Mouse (Mus musculus): ENCODE results near the gene Tecpr2. TPM values are rescaled to one million over a fixed set of nuclear protein-coding genes. Genes with fewer than 3 reads are reported as not detected.

Gene Tecpr2
- polyA plus RNA-seq, 1 experiment from 2014 or later, result 1.7 TPM

GRCm38 (mm10) chr12:110990500-110990899, 101.4 kb downstream of the Tecpr2 start:
- Histone ChIP-seq H3K4me3 (replicated peaks) (no peak overlapping the region), H3K9me3 (replicated peaks) (no peaks in the 10 kb centered on the region), H3K4me2 (no peak overlapping the region), H3K27ac (no peak overlapping the region), H3K9ac (no peak overlapping the region), H3K36me3 (no peaks in the 10 kb centered on the region), H3K4me1 (replicated peaks) (peaks cover 40% of the 10 kb centered on the region), H3K27me3 (no peaks in the 10 kb centered on the region; the same call in 1 of the 2 replicates)
- DNase-seq (no peak), ATAC-seq (ENCODE audit: low read depth) (no peak)
- WGBS (ENCODE audit: insufficient replicate concordance), result 89% methylated on average over 7 of the region's 7 CpGs

DNA sequence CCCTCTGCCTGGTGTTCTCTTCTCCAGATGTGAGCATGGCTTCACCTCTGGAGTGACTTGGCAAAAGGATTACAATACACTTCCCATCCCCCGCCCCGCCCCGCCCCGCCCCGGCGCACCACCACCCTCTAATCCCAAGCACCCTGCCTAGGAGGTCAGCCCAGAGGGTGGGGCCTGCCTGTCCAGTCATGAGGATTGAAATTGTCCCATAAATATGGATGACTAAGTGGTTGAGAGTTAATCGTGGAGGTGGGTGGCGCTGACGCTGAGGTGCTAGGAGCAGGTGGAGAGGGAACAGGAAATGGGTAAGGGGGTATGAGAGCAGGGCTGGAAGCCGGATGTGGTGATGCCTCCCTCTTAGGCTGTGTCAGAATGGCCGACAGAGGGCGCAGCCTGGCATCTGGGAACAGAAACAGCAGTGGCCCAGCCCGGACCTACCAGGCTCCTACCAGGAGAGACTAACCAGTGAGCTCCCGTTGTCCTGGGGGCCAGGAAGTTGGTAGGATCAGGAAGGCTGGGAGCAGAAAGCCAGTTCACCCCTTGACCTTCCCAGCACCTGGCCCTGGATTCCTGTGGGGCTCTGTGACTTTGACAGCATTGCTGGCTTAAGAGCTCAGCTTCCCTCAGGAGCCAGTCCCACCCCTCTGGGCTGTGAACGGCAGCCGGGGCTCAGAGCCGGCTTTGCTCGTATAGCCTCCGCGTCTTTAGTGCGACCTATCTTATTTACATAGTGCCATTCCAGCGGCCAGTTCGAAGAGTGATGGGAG, 102.5 kb downstream of the Tecpr2 start:
- H3K36me3 ChIP-seq, result no peaks in the 10 kb centered on the region
- peak overlapping the region; percentile 91 for H3K27ac ChIP-seq
- peak overlapping the region; percentile 95 for H3K4me2 ChIP-seq
- no peaks in the 10 kb centered on the region for H3K9me3 ChIP-seq (replicated peaks)
- ATAC-seq (ENCODE audit: low read depth) (peak; percentile 90), DNase-seq (peak; percentile 85)
- H3K4me3 ChIP-seq (replicated peaks), result peak overlapping the region; percentile 62
- H3K9ac ChIP-seq, result peak overlapping the region; percentile 74
- no peaks in the 10 kb centered on the region; the same call in 1 of the 2 replicates for H3K27me3 ChIP-seq
- 0% methylated on average over 23 of the region's 23 CpGs for WGBS (ENCODE audit: insufficient replicate concordance)
- peaks cover 40% of the 10 kb centered on the region for H3K4me1 ChIP-seq (replicated peaks)

DNA sequence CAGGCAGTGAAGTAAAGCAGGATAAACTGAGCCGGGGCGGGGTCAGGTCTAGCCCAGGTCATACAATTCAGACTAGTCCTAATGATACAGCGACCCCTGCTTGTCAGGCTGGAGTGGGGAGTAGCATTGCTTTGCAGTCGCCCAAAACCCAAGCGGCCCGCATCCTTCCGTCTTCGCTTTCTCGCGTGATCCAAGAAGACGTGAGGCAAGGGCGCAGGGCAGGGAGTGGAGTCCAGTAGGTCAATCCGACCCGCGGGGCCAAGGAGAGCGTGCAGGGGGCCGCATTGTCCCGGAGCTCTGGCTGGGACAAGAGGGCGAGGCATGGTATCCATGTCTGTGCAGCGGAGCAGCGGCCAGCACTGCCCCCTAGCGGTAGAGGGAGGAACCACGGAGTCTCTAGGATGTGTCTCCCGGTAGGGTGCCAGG, 103.1 kb downstream of the Tecpr2 start:
- WGBS (ENCODE audit: insufficient replicate concordance), result under 1% methylated on average over 24 of the region's 24 CpGs

GRCm38 (mm10) chr12:110992771-110993170, 103.7 kb downstream of the Tecpr2 start:
- Histone ChIP-seq H3K4me1 (replicated peaks) (peaks cover 40% of the 10 kb centered on the region), H3K27me3 (no peaks in the 10 kb centered on the region), H3K9ac (peak overlapping the region; percentile 74), H3K9me3 (replicated peaks) (peaks cover 3% of the 10 kb centered on the region), H3K4me2 (peak overlapping the region; percentile 95), H3K36me3 (no peaks in the 10 kb centered on the region), H3K4me3 (replicated peaks) (peak overlapping the region; percentile 62), H3K27ac (no peak overlapping the region)
- DNase-seq, result no peak
- ATAC-seq (ENCODE audit: low read depth), result no peak
- WGBS (ENCODE audit: insufficient replicate concordance), result 77% methylated on average over 12 of the region's 12 CpGs

More for the DNA sequence above, 103.1 kb downstream of the Tecpr2 start:
- H3K4me3 ChIP-seq (replicated peaks), result peak overlapping the region; percentile 62
- ATAC-seq (ENCODE audit: low read depth), result peak; percentile 95
- peak overlapping the region; percentile 74 for H3K9ac ChIP-seq
- H3K4me2 ChIP-seq, result peak overlapping the region; percentile 95
- peak; percentile 91 for DNase-seq
- no peaks in the 10 kb centered on the region for H3K36me3 ChIP-seq
- no peaks in the 10 kb centered on the region for H3K27me3 ChIP-seq
- H3K9me3 ChIP-seq (replicated peaks), result no peaks in the 10 kb centered on the region
- H3K27ac ChIP-seq, result peak overlapping the region; percentile 91
- H3K4me1 ChIP-seq (replicated peaks), result peaks cover 40% of the 10 kb centered on the region

DNA sequence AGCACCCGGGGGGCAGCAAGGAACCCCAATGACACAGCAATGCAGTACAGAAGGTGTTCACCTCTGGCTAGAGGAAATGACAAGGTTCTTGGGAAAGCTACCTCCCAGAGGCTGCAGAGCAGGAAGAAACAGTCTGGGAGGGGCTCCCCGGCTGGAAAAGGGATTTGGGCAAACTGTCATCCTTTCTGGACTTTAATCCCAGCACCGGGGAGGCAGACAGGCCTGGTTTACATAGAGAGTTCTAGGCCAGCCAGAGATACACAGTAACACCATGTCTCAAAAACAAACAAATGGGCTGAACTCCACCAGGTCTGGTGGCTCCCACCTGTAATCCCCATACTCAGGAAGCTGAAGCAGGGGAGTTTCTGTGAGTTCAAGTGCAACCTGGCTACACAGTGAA, 104.2 kb downstream of the Tecpr2 start:
- peaks cover 40% of the 10 kb centered on the region for H3K4me1 ChIP-seq (replicated peaks)
- DNase-seq (no peak), ATAC-seq (ENCODE audit: low read depth) (no peak)
- no peak overlapping the region for H3K4me3 ChIP-seq (replicated peaks)
- 69% methylated on average over 3 of the region's 3 CpGs for WGBS (ENCODE audit: insufficient replicate concordance)
- H3K9ac ChIP-seq, result no peak overlapping the region
- no peaks in the 10 kb centered on the region for H3K27me3 ChIP-seq
- H3K27ac ChIP-seq, result no peak overlapping the region
- H3K4me2 ChIP-seq, result no peak overlapping the region
- H3K36me3 ChIP-seq, result no peaks in the 10 kb centered on the region
- H3K9me3 ChIP-seq (replicated peaks), result peaks cover 7% of the 10 kb centered on the region

GRCm38 (mm10) chr12:110994666-110995065, 105.6 kb downstream of the Tecpr2 start:
- peaks cover 41% of the 10 kb centered on the region for H3K4me1 ChIP-seq (replicated peaks)
- no peak for DNase-seq
- H3K4me2 ChIP-seq, result no peak overlapping the region
- WGBS (ENCODE audit: insufficient replicate concordance), result 45% methylated on average over 12 of the region's 12 CpGs
- no peak for ATAC-seq (ENCODE audit: low read depth)
- H3K36me3 ChIP-seq, result no peaks in the 10 kb centered on the region
- H3K27ac ChIP-seq, result no peak overlapping the region
- no peak overlapping the region for H3K9ac ChIP-seq
- H3K4me3 ChIP-seq (replicated peaks), result no peak overlapping the region
- H3K9me3 ChIP-seq (replicated peaks), result peaks cover 14% of the 10 kb centered on the region
- no peaks in the 10 kb centered on the region for H3K27me3 ChIP-seq

DNA sequence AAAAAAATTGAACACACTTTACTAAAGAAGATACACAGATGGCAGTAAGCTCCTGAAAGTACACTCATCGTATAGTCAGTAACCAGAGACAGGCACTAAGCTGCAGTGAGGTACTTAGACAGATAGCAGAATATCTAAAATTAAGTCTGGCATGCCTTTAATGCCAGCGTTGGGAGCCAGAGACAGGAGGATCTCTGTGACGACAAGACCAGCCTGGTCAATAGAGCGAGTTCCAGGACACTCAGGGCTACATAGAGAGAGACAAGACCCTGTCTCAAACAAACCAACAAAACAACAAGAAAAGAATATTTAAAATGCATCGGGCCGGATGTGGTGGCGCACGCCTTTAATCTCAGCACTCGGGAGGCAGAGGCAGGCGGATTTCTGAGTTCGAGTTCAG, 109.0 kb downstream of the Tecpr2 start:
- Histone ChIP-seq H3K4me3 (replicated peaks) (no peak overlapping the region), H3K4me1 (replicated peaks) (peaks cover 22% of the 10 kb centered on the region), H3K9me3 (replicated peaks) (peaks cover 14% of the 10 kb centered on the region), H3K27me3 (no peaks in the 10 kb centered on the region), H3K27ac (no peak overlapping the region), H3K9ac (no peak overlapping the region), H3K4me2 (no peak overlapping the region), H3K36me3 (no peaks in the 10 kb centered on the region)
- DNase-seq (no peak), ATAC-seq (ENCODE audit: low read depth) (no peak)
- 92% methylated on average over 11 of the region's 11 CpGs for WGBS (ENCODE audit: insufficient replicate concordance)

- WGBS (ENCODE audit: insufficient replicate concordance), result 36% methylated on average over 2 of the region's 2 CpGs
- ATAC-seq (ENCODE audit: low read depth), result peak; percentile 85
- Histone ChIP-seq H3K36me3 (no peaks in the 10 kb centered on the region), H3K9me3 (replicated peaks) (peaks cover 14% of the 10 kb centered on the region), H3K4me2 (no peak overlapping the region), H3K9ac (no peak overlapping the region), H3K27ac (peak overlapping the region; percentile 35), H3K4me1 (replicated peaks) (peaks cover 27% of the 10 kb centered on the region), H3K4me3 (replicated peaks) (no peak overlapping the region), H3K27me3 (no peaks in the 10 kb centered on the region)
- peak; percentile 58 for DNase-seq
Measured at GRCm38 (mm10) chr12:110999820-111000219, 110.8 kb downstream of the Tecpr2 start.

DNA sequence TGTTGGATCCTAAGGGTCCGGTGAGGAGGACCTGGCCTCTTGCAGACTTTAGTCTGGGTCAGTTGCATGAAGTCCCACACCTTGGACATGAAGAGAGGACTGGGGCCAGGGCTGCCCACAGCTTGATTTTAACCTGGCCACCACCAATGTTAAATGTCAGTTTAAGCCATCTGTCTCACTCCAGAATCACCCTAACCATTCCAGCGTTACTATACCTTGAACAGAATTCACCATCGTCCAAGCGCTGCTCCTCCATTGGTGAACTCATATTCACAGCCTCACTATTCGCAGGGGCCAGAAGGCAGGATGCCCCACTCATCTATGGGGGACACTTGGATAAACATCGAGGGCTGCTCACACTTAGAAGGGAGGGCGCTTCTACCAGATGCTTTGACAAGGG, 111.9 kb downstream of the Tecpr2 start:
- H3K9ac ChIP-seq, result no peak overlapping the region
- no peak for ATAC-seq (ENCODE audit: low read depth)
- H3K4me2 ChIP-seq, result no peak overlapping the region
- H3K4me3 ChIP-seq (replicated peaks), result no peak overlapping the region
- H3K9me3 ChIP-seq (replicated peaks), result peaks cover 14% of the 10 kb centered on the region
- H3K27me3 ChIP-seq, result no peaks in the 10 kb centered on the region
- WGBS (ENCODE audit: insufficient replicate concordance), result 84% methylated on average over 7 of the region's 7 CpGs
- peaks cover 33% of the 10 kb centered on the region for H3K4me1 ChIP-seq (replicated peaks)
- H3K27ac ChIP-seq, result no peak overlapping the region
- DNase-seq, result no peak
- H3K36me3 ChIP-seq, result no peaks in the 10 kb centered on the region

DNA sequence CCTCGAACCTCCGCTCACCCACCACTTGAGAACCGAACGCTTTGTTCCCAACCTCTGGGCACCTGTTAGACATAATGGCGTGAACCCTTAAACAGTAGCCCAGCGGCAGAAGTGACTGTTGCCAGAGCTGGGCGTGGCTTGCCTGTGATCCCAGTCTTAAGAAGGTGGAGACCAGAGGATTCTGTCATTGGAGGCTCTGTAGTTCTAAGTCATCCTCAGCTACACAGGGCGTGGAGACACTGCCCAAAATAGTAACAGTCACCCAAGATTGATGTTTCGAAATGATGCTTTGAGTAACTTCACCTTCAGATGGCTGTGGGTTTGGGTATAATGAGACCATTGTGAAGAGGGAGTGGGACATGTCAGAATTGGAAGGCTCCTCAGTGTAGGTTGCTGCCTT, 115.1 kb downstream of the Tecpr2 start:
- Histone ChIP-seq H3K4me3 (replicated peaks) (no peak overlapping the region), H3K4me2 (no peak overlapping the region), H3K27ac (peak overlapping the region; percentile 19; the same call in 1 of the 2 replicates), H3K4me1 (replicated peaks) (peaks cover 60% of the 10 kb centered on the region), H3K36me3 (no peaks in the 10 kb centered on the region), H3K27me3 (no peaks in the 10 kb centered on the region), H3K9me3 (replicated peaks) (no peaks in the 10 kb centered on the region), H3K9ac (no peak overlapping the region)
- 54% methylated on average over 9 of the region's 9 CpGs for WGBS (ENCODE audit: insufficient replicate concordance)
- ATAC-seq (ENCODE audit: low read depth) (no peak), DNase-seq (no peak)

- DNase-seq, result no peak
- no peaks in the 10 kb centered on the region for H3K27me3 ChIP-seq
- no peaks in the 10 kb centered on the region for H3K9me3 ChIP-seq (replicated peaks)
- no peak overlapping the region for H3K9ac ChIP-seq
- ATAC-seq (ENCODE audit: low read depth), result no peak
- 62% methylated on average over 6 of the region's 6 CpGs for WGBS (ENCODE audit: insufficient replicate concordance)
- H3K4me1 ChIP-seq (replicated peaks), result peaks cover 60% of the 10 kb centered on the region
- H3K36me3 ChIP-seq, result no peaks in the 10 kb centered on the region
- no peak overlapping the region; the same call in 1 of the 2 replicates for H3K27ac ChIP-seq
- no peak overlapping the region for H3K4me2 ChIP-seq
- no peak overlapping the region for H3K4me3 ChIP-seq (replicated peaks)
Measured at GRCm38 (mm10) chr12:111005803-111006202, 116.7 kb downstream of the Tecpr2 start.

GRCm38 (mm10) chr12:111006339-111006738, 117.3 kb downstream of the Tecpr2 start:
- no peak for DNase-seq
- H3K9me3 ChIP-seq (replicated peaks), result no peaks in the 10 kb centered on the region
- no peaks in the 10 kb centered on the region for H3K27me3 ChIP-seq
- no peak for ATAC-seq (ENCODE audit: low read depth)
- peaks cover 64% of the 10 kb centered on the region for H3K4me1 ChIP-seq (replicated peaks)
- no peak overlapping the region for H3K4me2 ChIP-seq
- 83% methylated on average over 4 of the region's 5 CpGs for WGBS (ENCODE audit: insufficient replicate concordance)
- peak overlapping the region; percentile 77; the same call in 1 of the 2 replicates for H3K27ac ChIP-seq
- H3K4me3 ChIP-seq (replicated peaks), result no peak overlapping the region
- no peak overlapping the region for H3K9ac ChIP-seq
- no peaks in the 10 kb centered on the region for H3K36me3 ChIP-seq
